Mouse (Mus musculus): Measurements from ENCODE around the gene Banf1. TPM values are rescaled to one million over a fixed set of nuclear protein-coding genes. Genes with fewer than 3 reads are reported as not detected.
"Not testable (repeated sequence)": the region's sequence is repeated elsewhere in the genome, so short reads cannot be mapped to it uniquely, and the experiment has no call there.

The Banf1 gene
- polyA plus RNA-seq, 2 experiments from 2014 or later: 246 to 256 TPM

DNA sequence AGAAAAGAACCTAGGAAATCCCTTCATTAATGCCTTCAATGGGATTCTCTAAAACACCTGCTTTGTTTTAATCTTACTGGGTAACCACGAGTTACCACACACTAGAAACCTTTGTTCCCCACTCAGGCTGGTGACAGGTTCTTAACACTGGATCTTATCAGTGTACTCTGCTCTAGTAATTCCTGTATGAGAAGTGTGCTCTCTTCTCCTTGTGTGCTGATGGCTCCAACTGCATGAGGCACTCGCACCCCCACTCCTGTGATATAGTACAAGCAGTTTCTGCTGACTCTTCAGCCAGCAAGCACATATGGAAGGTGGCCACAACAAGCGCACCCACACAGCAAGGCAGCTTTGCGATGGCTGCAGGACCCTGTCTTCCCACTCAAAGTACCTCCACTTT lies 7.2 kb upstream of the Banf1 start:
- ATAC-seq: no peak

DNA sequence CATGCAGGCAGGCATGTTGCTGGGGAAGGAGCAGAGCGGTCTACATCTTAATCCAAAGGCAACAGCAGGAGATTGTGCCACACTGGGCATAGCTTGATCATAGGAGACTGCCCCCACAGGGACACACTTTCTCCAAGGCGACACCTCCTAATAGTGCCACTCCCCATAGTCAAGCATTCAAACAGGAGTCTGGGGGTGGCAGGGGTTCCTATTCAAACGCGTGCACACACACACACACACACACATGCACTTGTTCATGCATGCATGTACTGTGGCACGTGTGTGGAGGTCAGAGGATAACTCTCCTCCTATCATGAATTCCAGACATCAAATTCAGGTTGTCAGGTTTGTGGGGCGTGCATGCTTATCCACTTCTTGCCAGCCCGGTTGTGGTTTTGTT lies 5.8 kb upstream of the Banf1 start:
- no peak for ATAC-seq

DNA sequence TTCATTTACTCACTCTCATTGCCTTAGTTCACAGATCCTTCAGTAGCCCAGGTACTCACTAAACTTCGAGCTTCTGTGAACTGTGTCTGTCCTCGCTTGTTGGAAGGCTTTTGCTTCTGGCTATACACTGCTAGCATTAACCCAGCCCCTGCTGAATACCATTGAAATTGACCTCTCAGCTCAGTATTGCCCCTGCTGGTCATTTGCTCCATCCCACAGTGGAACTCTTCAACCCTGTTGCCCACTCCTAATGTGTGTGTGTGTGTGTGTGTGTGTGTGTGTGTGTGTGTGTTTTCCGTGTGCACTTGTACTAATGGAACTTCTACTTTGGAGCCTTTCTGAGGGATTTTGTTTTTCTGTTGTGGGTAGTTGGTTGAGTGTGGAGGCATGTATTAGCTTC lies 4.0 kb upstream of the Banf1 start:
- no peak for ATAC-seq

- ATAC-seq: no peak
Measured at GRCm38 (mm10) chr19:5367455-5367854, 487 bp upstream of the Banf1 start.

DNA sequence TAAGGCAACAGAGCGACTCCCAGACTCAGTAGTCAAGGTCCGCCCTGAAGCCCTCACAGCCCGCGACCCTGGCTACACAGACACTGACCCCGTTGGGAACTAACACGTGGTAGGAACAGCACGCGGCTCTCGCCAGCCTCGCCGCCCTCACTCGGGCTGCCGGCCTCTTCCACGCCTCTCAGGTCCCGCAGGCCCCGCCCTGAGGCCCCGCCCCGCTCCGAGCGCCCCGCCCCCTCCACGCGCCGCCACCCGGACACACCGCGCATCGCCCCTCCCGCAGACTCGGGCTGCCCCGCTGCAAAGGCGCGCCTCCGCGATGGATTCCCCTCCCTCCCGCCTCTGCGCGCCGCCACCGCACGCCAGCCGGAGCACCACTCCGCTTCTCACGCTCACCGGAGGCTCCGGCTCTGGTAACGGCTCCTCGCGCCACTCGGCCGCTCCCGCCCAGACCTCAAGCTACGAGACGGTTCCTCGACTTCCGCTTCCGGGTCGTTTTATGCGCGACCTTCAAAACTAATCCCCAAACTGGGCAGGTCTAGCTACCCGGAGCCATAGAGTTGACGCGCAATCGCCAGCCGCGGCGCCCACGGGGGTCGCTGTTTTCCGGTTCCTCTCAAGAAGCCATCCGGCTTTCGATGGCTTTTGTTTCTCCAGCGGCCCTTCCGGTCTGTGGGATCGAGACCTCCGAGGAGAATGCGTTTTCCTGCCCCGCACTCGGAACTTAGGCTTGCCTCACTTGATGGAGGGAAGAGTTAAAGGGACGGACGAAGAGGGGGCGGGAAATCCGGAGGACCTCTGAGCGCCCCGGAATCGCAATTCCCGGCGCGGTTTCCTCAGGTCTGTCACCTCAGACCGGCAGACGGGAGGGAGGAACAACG lies 554 bp downstream of the Banf1 start, which contains the start of gene Eif1ad:
TSS of gene Eif1ad (plus strand) at position 567 of the 878 bp plus-strand sequence.
- peak; percentile 88 for ATAC-seq

DNA sequence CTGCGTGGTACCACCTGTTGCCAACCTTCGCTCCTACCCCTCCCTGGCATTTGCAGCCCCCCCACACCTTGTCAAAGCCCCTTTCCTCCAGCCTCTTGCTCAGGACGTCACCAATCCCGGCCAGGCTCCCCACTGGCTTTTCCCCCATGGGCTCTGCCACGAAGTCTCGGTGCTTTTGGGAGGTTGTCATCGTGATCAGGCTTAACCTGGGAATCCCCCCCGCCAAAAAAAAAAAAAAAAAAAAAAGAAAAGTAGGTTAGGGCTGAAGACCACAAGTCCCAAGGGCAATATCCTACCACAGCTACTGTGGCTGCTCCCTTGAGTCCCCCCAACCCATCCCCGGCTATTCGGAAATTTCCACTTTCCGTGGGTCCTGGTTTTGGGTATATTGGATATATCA lies 1.2 kb downstream of the Banf1 start:
- peak; percentile 21 for ATAC-seq

GRCm38 (mm10) chr19:5364124-5364523 lies 2.8 kb downstream of the Banf1 start:
- no peak for ATAC-seq

DNA sequence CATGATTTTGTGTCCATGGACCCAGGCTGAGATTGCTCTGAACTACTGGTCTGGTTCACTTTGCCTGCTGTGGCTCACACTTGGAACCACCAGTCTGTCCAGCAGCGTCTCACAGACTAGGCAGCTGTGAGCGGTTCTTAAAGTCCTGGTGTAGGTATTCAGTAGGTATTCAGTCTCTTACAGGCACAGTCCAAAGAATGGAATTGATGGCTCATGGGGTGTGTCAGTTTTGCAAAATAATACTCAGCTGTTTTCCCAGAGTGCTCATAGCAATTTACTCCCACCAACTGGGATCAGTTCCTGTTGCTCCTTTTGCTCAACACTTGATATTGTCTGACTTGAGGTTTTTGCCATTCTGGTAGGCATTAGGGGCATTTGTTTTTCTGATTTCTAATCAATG lies 4.8 kb downstream of the Banf1 start:
- no peak for ATAC-seq

DNA sequence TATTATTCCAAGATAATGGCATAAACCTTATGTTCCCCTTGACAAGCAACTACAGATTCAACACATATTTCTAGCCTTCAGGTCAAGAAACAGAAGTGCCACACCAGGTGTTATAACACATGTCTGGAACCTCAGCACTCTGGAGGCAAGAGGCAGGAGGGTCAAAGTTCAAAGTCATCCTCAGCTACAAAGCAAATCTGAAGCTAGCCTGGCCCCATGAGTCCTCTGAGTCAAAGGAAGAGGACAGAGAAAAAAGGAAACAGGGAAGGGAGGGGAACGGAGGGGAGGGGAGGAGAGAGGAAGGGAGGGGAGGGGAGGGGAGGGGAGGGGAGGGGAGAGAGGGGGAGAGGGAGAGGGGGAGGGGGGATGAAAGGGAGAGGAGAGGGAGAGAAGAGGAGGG lies 10.9 kb downstream of the Banf1 start:
- ATAC-seq: no peak

GRCm38 (mm10) chr19:5353609-5354008 lies 13.4 kb downstream of the Banf1 start:
- no peak for ATAC-seq

GRCm38 (mm10) chr19:5349502-5349873 lies 17.5 kb downstream of the Banf1 start, which contains the start of gene Cst6:
TSS of gene Cst6 (minus strand) at chr19:5349574.
- ATAC-seq: not testable (repeated sequence)

GRCm38 (mm10) chr19:5348526-5349501 lies 18.2 kb downstream of the Banf1 start:
- peak; percentile 63 for ATAC-seq

- ATAC-seq: no peak
Measured at GRCm38 (mm10) chr19:5348064-5348463, 18.9 kb downstream of the Banf1 start.

GRCm38 (mm10) chr19:5345297-5346131 lies 21.5 kb downstream of the Banf1 start:
- ATAC-seq: no peak

DNA sequence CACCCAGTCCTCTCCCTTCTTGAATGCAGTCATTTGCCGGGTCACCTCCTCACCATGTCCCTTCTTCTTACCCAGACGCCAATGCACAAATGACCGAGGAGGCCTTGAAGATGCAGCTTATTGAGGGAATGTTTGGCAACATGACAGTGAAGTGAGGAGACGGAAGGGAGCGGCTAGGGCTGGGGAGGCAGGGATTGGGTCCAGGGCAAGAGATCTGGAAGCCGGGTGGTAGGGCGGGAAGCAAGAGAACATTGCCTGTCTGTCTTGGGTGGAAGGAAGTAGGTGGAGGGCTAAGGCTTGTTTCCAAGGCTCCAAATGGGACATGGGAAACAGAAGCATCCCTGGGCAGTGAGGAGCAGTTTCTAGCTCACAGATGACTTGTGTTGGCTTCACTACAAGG lies 25.6 kb downstream of the Banf1 start:
- no peak for ATAC-seq

GRCm38 (mm10) chr19:5337975-5338374 lies 29.0 kb downstream of the Banf1 start:
- ATAC-seq: no peak

DNA sequence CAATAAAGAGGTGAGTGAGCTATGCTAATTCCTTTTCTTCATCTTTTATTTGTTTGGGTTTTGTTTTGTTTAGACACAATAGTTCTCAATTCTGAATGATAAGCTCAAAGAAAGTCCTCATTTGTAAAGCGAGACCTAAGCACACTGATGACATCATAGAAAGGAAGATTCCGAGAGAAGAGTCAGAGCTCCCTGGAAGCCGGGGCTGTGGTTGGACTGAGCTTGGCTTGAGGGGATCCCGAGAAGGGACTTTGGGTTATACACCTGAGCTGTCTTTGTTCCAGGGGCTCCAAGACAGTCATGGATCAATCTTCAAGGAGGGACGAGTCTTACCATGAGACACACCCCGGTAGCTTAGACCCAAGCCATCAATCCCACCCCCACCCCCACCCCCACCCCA lies 31.5 kb downstream of the Banf1 start, which contains the start of gene Catsper1:
TSS of gene Catsper1 (plus strand) at position 301 of the 400 bp plus-strand sequence.
- ATAC-seq: no peak

- ATAC-seq: no peak
Measured at GRCm38 (mm10) chr19:5334741-5335140, 32.2 kb downstream of the Banf1 start.

DNA sequence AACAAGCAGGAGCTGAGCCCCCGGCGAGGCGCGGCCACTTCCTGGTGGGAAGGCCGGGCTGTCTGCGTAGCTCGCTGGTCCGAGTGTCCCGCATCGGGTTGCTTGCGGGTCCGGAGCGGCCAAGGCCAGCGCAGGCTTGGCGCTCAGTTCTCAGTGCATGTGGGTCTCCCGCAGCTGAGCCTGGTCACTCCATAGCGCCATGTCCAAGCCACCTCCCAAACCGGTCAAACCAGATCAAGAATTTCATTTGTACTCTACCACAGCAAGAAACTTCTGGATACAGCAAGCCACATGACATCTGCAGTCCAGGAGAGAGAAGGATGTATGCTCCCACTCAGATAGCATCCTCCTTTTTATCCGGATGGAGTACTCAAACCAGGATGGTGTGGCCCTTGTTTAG lies 39.0 kb downstream of the Banf1 start:
- no peak for ATAC-seq

GRCm38 (mm10) chr19:5323801-5324200 lies 43.2 kb downstream of the Banf1 start:
- ATAC-seq: peak; percentile 89

Data from CD4-positive, CD25-positive, alpha-beta regulatory T cell, adult 4 months (primary cell).